Mouse (Mus musculus): Measurements from ENCODE around the gene Cfap73. TPM values are rescaled to one million over a fixed set of nuclear protein-coding genes. Genes with fewer than 3 reads are reported as not detected.
A peak's percentile ranks its signal among the peaks of the same experiment; 100 is the strongest.

Gene Cfap73
- polyA plus RNA-seq, 1 experiment from 2014 or later, result 0.51 TPM

DNA sequence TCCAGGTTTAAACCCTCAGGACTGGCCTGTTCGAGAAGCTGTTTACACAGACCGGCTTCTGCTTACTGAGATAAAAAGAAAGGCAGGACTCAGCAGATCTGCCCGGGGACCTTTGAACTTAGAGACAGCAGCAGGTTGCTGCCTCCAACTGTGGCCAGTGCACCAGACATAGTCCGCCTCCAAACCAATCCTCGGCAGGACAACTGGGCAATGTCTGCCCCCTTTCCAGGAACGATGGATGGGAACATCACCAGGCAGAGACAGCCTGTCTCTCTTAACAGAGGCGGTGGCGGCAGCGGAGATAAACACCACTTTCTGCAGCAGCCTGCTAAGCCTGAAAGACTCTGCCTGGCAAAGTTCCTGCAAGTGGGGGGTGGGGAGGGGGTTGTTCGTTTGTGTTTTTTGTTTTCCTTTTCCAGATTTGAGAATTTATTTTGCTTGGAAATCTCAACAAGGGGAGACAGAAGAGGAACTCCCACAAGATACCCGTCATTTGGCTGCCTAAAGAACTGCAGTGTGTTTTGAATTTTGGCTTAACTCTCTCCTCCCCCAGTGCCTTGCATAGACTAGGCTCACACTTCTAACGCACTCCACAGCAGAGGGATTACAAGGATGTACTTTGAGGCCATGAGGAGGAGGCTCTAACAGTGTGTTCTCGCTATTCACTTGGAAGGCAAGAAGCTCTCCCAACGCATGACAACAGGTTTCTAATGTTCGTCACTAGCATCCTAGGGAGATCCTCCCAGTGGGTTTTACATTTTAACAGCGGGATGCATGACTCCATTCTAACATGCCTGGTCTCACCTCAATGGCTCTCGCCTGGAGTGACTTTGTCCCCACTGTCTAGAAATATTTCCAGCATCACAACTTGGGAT lies 47.1 kb downstream of the Cfap73 start:
- H3K27me3 ChIP-seq (replicated peaks; ENCODE audit: control insufficient read depth, insufficient read depth, low read length), result no peaks in the 10 kb centered on the region
- H3K4me3 ChIP-seq (ENCODE audit: low read length), result peak overlapping the region; percentile 54
- ATAC-seq, result no peak
- H3K4me1 ChIP-seq (ENCODE audit: control insufficient read depth, insufficient read depth, low read depth, low read length), result peaks cover 19% of the 10 kb centered on the region
- 15% methylated on average over 17 of the region's 17 CpGs for WGBS
- peak overlapping the region; percentile 99 for H3K4me2 ChIP-seq (ENCODE audit: low read length)
- peak overlapping the region; percentile 54 for H3K27ac ChIP-seq (ENCODE audit: low read depth, low read length)
- H3K36me3 ChIP-seq (ENCODE audit: control insufficient read depth, insufficient read depth, low read length), result 0 out of 2 replicates have a peak, but pooled peaks cover under 1% of the 10 kb centered on the region
- no peaks in the 10 kb centered on the region for H3K9me3 ChIP-seq (ENCODE audit: control insufficient read depth, low read length)
- peak overlapping the region; percentile 32; the same call in 1 of the 2 replicates for H3K9ac ChIP-seq (ENCODE audit: low read depth, low read length)

GRCm38 (mm10) chr5:120584968-120585367 lies 49.1 kb downstream of the Cfap73 start:
- Histone ChIP-seq H3K9me3 (ENCODE audit: control insufficient read depth, low read length) (no peaks in the 10 kb centered on the region), H3K4me1 (ENCODE audit: control insufficient read depth, insufficient read depth, low read depth, low read length) (peaks cover 19% of the 10 kb centered on the region), H3K9ac (ENCODE audit: low read depth, low read length) (no peak overlapping the region), H3K27me3 (replicated peaks; ENCODE audit: control insufficient read depth, insufficient read depth, low read length) (no peaks in the 10 kb centered on the region), H3K36me3 (ENCODE audit: control insufficient read depth, insufficient read depth, low read length) (0 out of 2 replicates have a peak, but pooled peaks cover 2% of the 10 kb centered on the region), H3K27ac (ENCODE audit: low read depth, low read length) (no peak overlapping the region), H3K4me3 (ENCODE audit: low read length) (no peak overlapping the region), H3K4me2 (ENCODE audit: low read length) (no peak overlapping the region)
- ATAC-seq, result no peak
- WGBS, result 39% methylated on average over 15 of the region's 15 CpGs

DNA sequence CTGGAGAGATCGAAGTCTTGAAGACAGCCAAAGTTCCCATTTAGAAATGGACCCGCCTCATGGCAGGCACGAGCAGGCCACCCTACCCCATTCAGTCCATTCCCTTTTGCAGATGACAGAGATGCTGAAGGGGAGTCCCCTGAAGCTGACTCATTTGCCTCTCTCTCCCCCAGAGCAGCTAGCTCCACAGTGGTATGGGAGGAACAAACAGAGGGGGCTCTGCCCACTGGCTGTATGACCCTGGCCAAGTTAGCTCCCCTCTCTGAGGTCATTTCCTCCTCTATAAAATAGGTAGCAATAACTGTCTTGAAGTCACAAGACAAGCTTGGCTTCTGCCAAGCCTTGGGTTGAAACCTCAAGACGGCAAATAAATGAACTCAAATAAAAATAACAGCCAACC lies 50.5 kb downstream of the Cfap73 start:
- Histone ChIP-seq H3K4me3 (ENCODE audit: low read length) (no peak overlapping the region), H3K9ac (ENCODE audit: low read depth, low read length) (no peak overlapping the region), H3K9me3 (ENCODE audit: control insufficient read depth, low read length) (no peaks in the 10 kb centered on the region), H3K4me2 (ENCODE audit: low read length) (no peak overlapping the region), H3K4me1 (ENCODE audit: control insufficient read depth, insufficient read depth, low read depth, low read length) (peaks cover 28% of the 10 kb centered on the region), H3K36me3 (ENCODE audit: control insufficient read depth, insufficient read depth, low read length) (0 out of 2 replicates have a peak, but pooled peaks cover 2% of the 10 kb centered on the region), H3K27ac (ENCODE audit: low read depth, low read length) (no peak overlapping the region), H3K27me3 (replicated peaks; ENCODE audit: control insufficient read depth, insufficient read depth, low read length) (no peaks in the 10 kb centered on the region)
- ATAC-seq, result no peak
- 90% methylated on average over 4 of the region's 4 CpGs for WGBS

DNA sequence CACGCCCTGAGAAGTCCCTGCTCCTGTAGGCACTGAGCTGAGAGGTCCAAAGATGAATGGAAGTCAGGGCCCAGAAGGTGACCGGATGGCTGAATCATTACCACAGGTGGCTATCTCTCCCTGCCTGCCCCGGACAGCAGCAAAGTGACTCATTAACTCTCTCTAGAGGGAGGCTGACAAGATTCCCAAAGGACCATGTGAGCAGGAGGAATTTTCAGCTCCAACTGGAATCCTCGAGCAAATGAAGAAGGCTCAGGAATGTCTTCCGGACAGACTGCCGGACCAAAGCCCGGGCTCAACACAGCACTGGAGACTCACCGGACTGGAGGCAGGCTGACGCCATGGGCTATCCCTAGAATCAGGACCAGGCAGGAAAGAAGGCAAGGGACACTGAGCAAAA lies 52.0 kb downstream of the Cfap73 start:
- 0 out of 2 replicates have a peak, but pooled peaks cover 2% of the 10 kb centered on the region for H3K36me3 ChIP-seq (ENCODE audit: control insufficient read depth, insufficient read depth, low read length)
- no peaks in the 10 kb centered on the region for H3K9me3 ChIP-seq (ENCODE audit: control insufficient read depth, low read length)
- no peaks in the 10 kb centered on the region for H3K27me3 ChIP-seq (replicated peaks; ENCODE audit: control insufficient read depth, insufficient read depth, low read length)
- ATAC-seq, result no peak
- H3K4me2 ChIP-seq (ENCODE audit: low read length), result no peak overlapping the region
- peaks cover 23% of the 10 kb centered on the region for H3K4me1 ChIP-seq (ENCODE audit: control insufficient read depth, insufficient read depth, low read depth, low read length)
- H3K27ac ChIP-seq (ENCODE audit: low read depth, low read length), result no peak overlapping the region
- WGBS, result 81% methylated on average over 9 of the region's 9 CpGs
- H3K9ac ChIP-seq (ENCODE audit: low read depth, low read length), result no peak overlapping the region
- H3K4me3 ChIP-seq (ENCODE audit: low read length), result no peak overlapping the region

GRCm38 (mm10) chr5:120579898-120580626 lies 54.0 kb downstream of the Cfap73 start:
- peak overlapping the region; percentile 2; the same call in 1 of the 2 replicates for H3K27ac ChIP-seq (ENCODE audit: low read depth, low read length)
- H3K4me3 ChIP-seq (ENCODE audit: low read length), result no peak overlapping the region
- H3K9me3 ChIP-seq (ENCODE audit: control insufficient read depth, low read length), result no peaks in the 10 kb centered on the region
- no peak overlapping the region for H3K9ac ChIP-seq (ENCODE audit: low read depth, low read length)
- ATAC-seq, result peak; percentile 34; the same call in 1 of the 2 replicates
- peaks cover 18% of the 10 kb centered on the region for H3K4me1 ChIP-seq (ENCODE audit: control insufficient read depth, insufficient read depth, low read depth, low read length)
- no peak overlapping the region for H3K4me2 ChIP-seq (ENCODE audit: low read length)
- H3K27me3 ChIP-seq (replicated peaks; ENCODE audit: control insufficient read depth, insufficient read depth, low read length), result no peaks in the 10 kb centered on the region
- 0 out of 2 replicates have a peak, but pooled peaks cover 2% of the 10 kb centered on the region for H3K36me3 ChIP-seq (ENCODE audit: control insufficient read depth, insufficient read depth, low read length)
- WGBS, result 68% methylated on average over 26 of the region's 26 CpGs

- WGBS, result 41% methylated on average over 26 of the region's 26 CpGs
- ATAC-seq, result peak; percentile 32; the same call in 1 of the 2 replicates
- Histone ChIP-seq H3K27me3 (replicated peaks; ENCODE audit: control insufficient read depth, insufficient read depth, low read length) (no peaks in the 10 kb centered on the region), H3K9ac (ENCODE audit: low read depth, low read length) (no peak overlapping the region), H3K27ac (ENCODE audit: low read depth, low read length) (peak overlapping the region; percentile 2; the same call in 1 of the 2 replicates), H3K36me3 (ENCODE audit: control insufficient read depth, insufficient read depth, low read length) (0 out of 2 replicates have a peak, but pooled peaks cover 2% of the 10 kb centered on the region), H3K4me1 (ENCODE audit: control insufficient read depth, insufficient read depth, low read depth, low read length) (peaks cover 18% of the 10 kb centered on the region), H3K9me3 (ENCODE audit: control insufficient read depth, low read length) (no peaks in the 10 kb centered on the region), H3K4me2 (ENCODE audit: low read length) (no peak overlapping the region), H3K4me3 (ENCODE audit: low read length) (no peak overlapping the region)
Observed at GRCm38 (mm10) chr5:120579211-120579897, 54.7 kb downstream of the Cfap73 start.

- 52% methylated on average over 12 of the region's 12 CpGs for WGBS
- Histone ChIP-seq H3K36me3 (ENCODE audit: control insufficient read depth, insufficient read depth, low read length) (0 out of 2 replicates have a peak, but pooled peaks cover 2% of the 10 kb centered on the region), H3K9ac (ENCODE audit: low read depth, low read length) (peak overlapping the region; percentile 29; the same call in 1 of the 2 replicates), H3K4me3 (ENCODE audit: low read length) (no peak overlapping the region), H3K4me2 (ENCODE audit: low read length) (no peak overlapping the region), H3K9me3 (ENCODE audit: control insufficient read depth, low read length) (no peaks in the 10 kb centered on the region), H3K27ac (ENCODE audit: low read depth, low read length) (peak overlapping the region; percentile 42), H3K4me1 (ENCODE audit: control insufficient read depth, insufficient read depth, low read depth, low read length) (peaks cover 18% of the 10 kb centered on the region), H3K27me3 (replicated peaks; ENCODE audit: control insufficient read depth, insufficient read depth, low read length) (no peaks in the 10 kb centered on the region)
- ATAC-seq, result no peak
Observed at GRCm38 (mm10) chr5:120578504-120579081, 55.4 kb downstream of the Cfap73 start.

Measured in hindbrain, embryonic 16.5 days (tissue).